Mouse (Mus musculus): ENCODE measurements around the gene Plpp6.
"Not testable (repeated sequence)": the region's sequence is repeated elsewhere in the genome, so short reads cannot be mapped to it uniquely, and the experiment has no call there.

The Plpp6 gene

DNA sequence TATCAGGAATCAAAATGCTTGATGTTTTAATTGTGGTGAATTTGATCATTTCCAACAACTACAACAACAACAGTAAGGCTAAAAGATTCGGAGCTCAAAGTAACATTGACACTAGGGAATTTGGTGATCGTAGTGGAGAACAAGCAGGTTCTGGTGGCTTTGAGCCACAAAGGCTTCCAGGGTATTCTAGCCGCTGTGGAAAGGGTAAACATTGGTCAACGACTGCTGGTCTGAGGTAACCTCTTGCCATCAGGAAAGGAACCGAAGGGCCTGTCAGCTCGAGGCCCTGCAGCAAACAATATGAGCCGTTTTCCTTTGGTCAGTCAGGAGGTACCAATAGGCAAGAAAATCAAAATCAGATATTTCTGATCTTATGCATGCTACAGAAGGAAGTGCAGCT lies 18.9 kb downstream of the Plpp6 start:
- no peak for DNase-seq (ENCODE audit: low read depth, low spot score)

DNA sequence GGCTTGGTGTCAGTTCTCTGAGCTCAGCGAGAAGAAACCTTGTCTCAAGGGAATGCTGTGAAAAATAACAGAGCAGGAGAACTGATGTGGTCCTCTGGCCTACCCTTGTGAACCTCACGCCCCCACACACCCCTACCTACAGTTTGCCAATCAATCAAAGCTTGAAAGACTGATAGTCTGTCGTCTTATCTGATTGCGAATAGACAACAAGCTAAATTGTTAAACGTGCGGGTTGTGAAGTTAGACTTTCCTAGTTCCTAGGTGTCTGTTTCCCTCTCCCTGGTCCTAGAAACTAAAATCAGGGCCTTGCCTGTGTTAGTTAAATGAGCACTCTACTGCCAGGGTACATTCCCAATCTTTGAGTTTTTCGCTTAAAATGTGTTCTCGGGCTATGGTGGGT lies 25.8 kb downstream of the Plpp6 start:
- no peak for DNase-seq (ENCODE audit: low read depth, low spot score)

DNA sequence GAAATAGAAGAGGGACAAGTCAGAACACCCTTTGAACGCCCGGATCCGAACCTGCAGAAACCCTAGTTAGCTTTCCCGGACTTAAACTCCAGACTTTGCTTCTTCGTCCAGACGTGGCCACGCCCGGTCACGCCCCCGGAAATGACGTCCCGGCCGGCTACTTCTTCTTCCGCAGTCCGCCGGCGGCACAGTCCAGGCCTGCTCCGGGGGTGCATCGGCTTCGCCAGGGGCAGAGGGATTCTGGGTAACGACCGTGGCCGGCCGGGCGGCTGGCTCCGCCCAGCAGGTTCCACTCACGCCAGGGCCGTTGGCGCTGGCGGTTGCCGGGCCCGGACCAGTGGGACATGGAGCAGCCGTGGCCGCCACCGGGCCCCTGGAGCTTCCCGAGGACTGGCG lies 26.4 kb downstream of the Plpp6 start, which contains the start of gene Cdc37l1:
TSS of gene Cdc37l1 (plus strand) at position 159 of the 396 bp plus-strand sequence.
- DNase-seq (ENCODE audit: low read depth, low spot score) = peak; percentile 97

GRCm38 (mm10) chr19:28990590-28991221 lies 27.0 kb downstream of the Plpp6 start:
- peak; percentile 65 for DNase-seq (ENCODE audit: low read depth, low spot score)

- DNase-seq (ENCODE audit: low read depth, low spot score) = peak; percentile 53
Measured at GRCm38 (mm10) chr19:28991391-28991790, 27.6 kb downstream of the Plpp6 start.

DNA sequence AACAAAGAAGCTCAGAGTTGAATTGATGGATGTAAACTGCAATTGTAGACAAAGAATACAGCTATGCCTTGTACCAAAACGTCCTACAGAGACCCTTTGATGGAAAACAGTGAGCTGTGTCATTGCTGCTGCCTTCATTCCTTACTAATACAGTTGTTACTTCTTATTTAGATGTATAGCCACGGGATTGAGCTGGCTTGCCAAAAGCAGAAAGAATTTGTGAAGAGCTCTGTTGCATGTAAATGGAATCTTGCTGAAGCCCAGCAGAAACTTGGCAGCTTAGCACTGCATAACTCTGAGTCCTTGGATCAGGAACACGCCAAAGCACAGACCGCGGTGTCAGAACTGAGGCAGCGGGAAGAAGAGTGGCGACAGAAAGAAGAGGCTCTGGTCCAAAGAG lies 31.1 kb downstream of the Plpp6 start:
- no peak for DNase-seq (ENCODE audit: low read depth, low spot score)

- DNase-seq (ENCODE audit: low read depth, low spot score) = no peak
Measured at GRCm38 (mm10) chr19:28995366-28995765, 31.6 kb downstream of the Plpp6 start.

GRCm38 (mm10) chr19:28997976-28998630 lies 34.4 kb downstream of the Plpp6 start:
- no peak for DNase-seq (ENCODE audit: low read depth, low spot score)

DNA sequence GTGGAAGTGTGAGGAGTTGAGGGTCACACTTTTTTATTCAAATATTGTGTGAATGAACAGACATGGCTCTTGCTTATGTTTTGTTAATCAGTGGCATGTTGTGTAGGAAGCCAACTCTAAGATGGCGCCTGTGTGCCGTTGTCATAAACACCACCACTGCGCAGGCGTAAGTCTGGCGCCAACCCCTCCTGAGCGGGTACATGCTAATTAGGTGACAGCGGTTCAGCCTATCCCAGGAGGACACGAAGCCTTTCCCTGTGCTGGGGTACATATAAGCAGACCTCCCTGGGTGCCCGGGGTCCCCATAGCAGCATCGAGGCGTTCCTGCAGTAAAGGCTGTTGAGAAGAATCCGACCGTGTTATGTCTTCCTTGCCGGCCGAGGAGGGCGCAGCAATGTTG lies 36.6 kb downstream of the Plpp6 start:
- not testable (repeated sequence) for DNase-seq (ENCODE audit: low read depth, low spot score)

- DNase-seq (ENCODE audit: low read depth, low spot score) = no peak
Measured at GRCm38 (mm10) chr19:29008069-29008706, 44.4 kb downstream of the Plpp6 start.

DNA sequence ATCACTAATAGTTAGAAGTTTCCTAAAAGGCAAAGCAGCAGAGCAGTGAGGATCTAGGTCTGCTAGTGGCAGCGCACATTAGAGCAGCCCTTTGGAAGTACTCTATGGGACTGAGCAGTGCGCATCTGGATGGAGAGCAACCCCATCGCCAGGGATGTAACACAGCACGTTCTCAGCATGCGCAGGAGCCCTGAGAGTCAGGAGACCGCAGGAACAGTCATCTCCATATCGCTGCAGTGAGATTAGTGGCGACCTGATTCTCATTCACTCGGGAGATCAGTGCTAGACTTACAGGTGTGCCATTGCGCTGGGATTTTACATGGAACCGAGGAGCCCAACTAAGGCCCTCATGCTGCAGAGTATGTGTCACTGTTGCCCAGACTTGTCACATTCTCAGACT lies 45.3 kb downstream of the Plpp6 start:
- no peak for DNase-seq (ENCODE audit: low read depth, low spot score)

- no peak for DNase-seq (ENCODE audit: low read depth, low spot score)
Measured at GRCm38 (mm10) chr19:29011355-29011990, 47.7 kb downstream of the Plpp6 start.

DNA sequence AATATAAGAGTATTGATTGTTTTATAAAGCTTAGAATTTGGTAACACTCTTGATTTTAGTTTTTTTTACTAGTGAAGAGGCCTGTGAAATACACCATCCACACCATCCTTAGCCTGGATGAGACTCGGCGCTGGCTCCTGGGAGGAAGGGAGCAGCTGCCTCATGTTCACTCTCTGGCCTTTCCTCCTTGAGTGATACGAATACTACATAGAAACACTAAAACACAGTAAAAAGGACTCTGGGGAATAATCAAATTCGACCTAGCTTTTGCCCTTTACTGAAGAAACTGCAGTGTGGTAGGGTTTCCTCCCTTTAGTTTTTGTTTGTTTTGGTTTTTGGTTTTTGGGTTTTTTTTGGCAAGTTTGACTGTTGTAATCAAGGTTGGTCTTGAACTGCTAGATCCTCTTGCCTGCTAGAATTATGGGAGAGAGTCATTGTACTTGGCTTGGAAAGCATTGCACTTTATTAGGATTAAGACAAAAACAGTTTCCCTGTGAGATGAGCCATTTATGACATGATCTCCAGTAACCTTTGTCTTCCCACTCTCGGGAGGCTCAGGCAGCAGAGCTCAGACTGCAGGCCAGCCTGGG lies 50.8 kb downstream of the Plpp6 start:
- no peak for DNase-seq (ENCODE audit: low read depth, low spot score)

GRCm38 (mm10) chr19:29015410-29016203 lies 51.9 kb downstream of the Plpp6 start:
- DNase-seq (ENCODE audit: low read depth, low spot score) = no peak

GRCm38 (mm10) chr19:29016204-29016765 lies 52.5 kb downstream of the Plpp6 start:
- no peak for DNase-seq (ENCODE audit: low read depth, low spot score)

All from A20 (cell line).